ENCODE assay signal across 8 mouse cellular contexts in genomic region chr4:86053487-86054237, GRCm38 (mm10).
DNase-seq lines count a peak whose midpoint lies in the region; ATAC-seq and TF ChIP-seq lines count a peak whose summit lies in the region.

No protein-coding gene starts in this region.

- H3K4me3 ChIP-seq in forebrain, embryonic 13.5 days: peak overlapping the region; percentile 46
- H3K4me3 ChIP-seq in heart, postnatal 0 days (ENCODE audit: low read depth, low read length): peak overlapping the region; percentile 58
- H3K4me3 ChIP-seq in liver, embryonic 11.5 days (ENCODE audit: low read depth, low read length): peak overlapping the region; percentile 42
- peak overlapping the region; percentile 46 for H3K4me3 ChIP-seq in midbrain, postnatal 0 days (ENCODE audit: low read depth, low read length)

- no peak for TF ChIP-seq CTCF in heart, postnatal 0 days (IDR thresholded peaks at IDR 0.05; ENCODE audit: low read depth)
- TF ChIP-seq CTCF in midbrain, postnatal 0 days (IDR thresholded peaks at IDR 0.05): no peak

- H3K27ac ChIP-seq in forebrain, embryonic 13.5 days: peak overlapping the region; percentile 77
- peak overlapping the region; percentile 74 for H3K27ac ChIP-seq in heart, postnatal 0 days (ENCODE audit: low read depth)
- H3K27ac ChIP-seq in liver, embryonic 11.5 days (ENCODE audit: low read depth, low read length): peak overlapping the region; percentile 16; the same call in 1 of the 2 replicates
- H3K27ac ChIP-seq in midbrain, postnatal 0 days (ENCODE audit: low read depth, low read length): no peak overlapping the region

- peak overlapping the region; percentile 66 for H3K9ac ChIP-seq in forebrain, embryonic 13.5 days
- H3K9ac ChIP-seq in heart, postnatal 0 days (replicated peaks; ENCODE audit: low read depth, low read length): peak overlapping the region; percentile 58
- 0 out of 2 replicates have a peak overlapping the region, but pooled peaks have one; percentile 26 for H3K9ac ChIP-seq in liver, embryonic 11.5 days (ENCODE audit: low read depth, low read length)
- peak overlapping the region; percentile 54 for H3K9ac ChIP-seq in midbrain, postnatal 0 days (replicated peaks; ENCODE audit: low read length, poor library complexity, severe bottlenecking)

- no peaks in the 10 kb centered on the region for H3K27me3 ChIP-seq in forebrain, embryonic 13.5 days
- H3K27me3 ChIP-seq in heart, postnatal 0 days (ENCODE audit: control insufficient read depth, insufficient read depth, low read length): no peaks in the 10 kb centered on the region
- H3K27me3 ChIP-seq in liver, embryonic 11.5 days (replicated peaks; ENCODE audit: control insufficient read depth, insufficient read depth, low read length): no peaks in the 10 kb centered on the region
- H3K27me3 ChIP-seq in midbrain, postnatal 0 days (ENCODE audit: insufficient read depth, low read length): no peaks in the 10 kb centered on the region

- DNase-seq in cerebellum, adult 18-20 months: peak; percentile 31 to 43
- peak; percentile 58 for DNase-seq in heart, postnatal 0 days (ENCODE audit: low spot score)
- DNase-seq in kidney, postnatal 25 days: peak; percentile 64 to 65
- DNase-seq in liver, embryonic 11.5 days (ENCODE audit: low spot score): peak; percentile 68
- peak; percentile 89 for DNase-seq in midbrain, postnatal 0 days (ENCODE audit: low spot score)
- DNase-seq in testis, postnatal 10 days (ENCODE audit: low spot score): peak; percentile 40
- no peak for DNase-seq in adipocyte (ENCODE audit: low spot score)

- no peak for TF ChIP-seq EP300 in heart, postnatal 0 days (IDR thresholded peaks at IDR 0.05; ENCODE audit: low read depth)

- WGBS in forebrain, embryonic 13.5 days: 1% methylated on average over 19 of the region's 20 CpGs
- under 1% methylated on average over 20 of the region's 20 CpGs for WGBS in heart, postnatal 0 days
- 1% methylated on average over 19 of the region's 20 CpGs for WGBS in liver, embryonic 11.5 days
- under 1% methylated on average over 19 of the region's 20 CpGs for WGBS in midbrain, postnatal 0 days

- peak overlapping the region; percentile 63 for H3K4me2 ChIP-seq in forebrain, embryonic 13.5 days
- H3K4me2 ChIP-seq in heart, postnatal 0 days (ENCODE audit: low read depth, low read length): peak overlapping the region; percentile 72
- H3K4me2 ChIP-seq in liver, embryonic 11.5 days: peak overlapping the region; percentile 66
- peak overlapping the region; percentile 83 for H3K4me2 ChIP-seq in midbrain, postnatal 0 days (ENCODE audit: low read depth, low read length, poor library complexity, severe bottlenecking)

- peak; percentile 98 for ATAC-seq in forebrain, embryonic 13.5 days
- ATAC-seq in heart, postnatal 0 days (ENCODE audit: insufficient read depth, low read depth): peak; percentile 90
- ATAC-seq in liver, embryonic 11.5 days (replicated peaks; ENCODE audit: low FRiP score): peak; percentile 97
- peak; percentile 89 for ATAC-seq in midbrain, postnatal 0 days (ENCODE audit: low FRiP score)

- no peaks in the 10 kb centered on the region for H3K36me3 ChIP-seq in forebrain, embryonic 13.5 days (ENCODE audit: poor library complexity, severe bottlenecking)
- H3K36me3 ChIP-seq in heart, postnatal 0 days (replicated peaks; ENCODE audit: control insufficient read depth, insufficient read depth, low read length): no peaks in the 10 kb centered on the region
- H3K36me3 ChIP-seq in liver, embryonic 11.5 days (ENCODE audit: control insufficient read depth, insufficient read depth, low read length): no peaks in the 10 kb centered on the region
- no peaks in the 10 kb centered on the region for H3K36me3 ChIP-seq in midbrain, postnatal 0 days (ENCODE audit: insufficient read depth, low read length)

- no peaks in the 10 kb centered on the region for H3K9me3 ChIP-seq in forebrain, embryonic 13.5 days (replicated peaks)
- H3K9me3 ChIP-seq in heart, postnatal 0 days (replicated peaks; ENCODE audit: control insufficient read depth, low read length): no peaks in the 10 kb centered on the region
- H3K9me3 ChIP-seq in liver, embryonic 11.5 days (ENCODE audit: control insufficient read depth, low read length): no peaks in the 10 kb centered on the region
- H3K9me3 ChIP-seq in midbrain, postnatal 0 days (ENCODE audit: low read length): no peaks in the 10 kb centered on the region

- H3K4me1 ChIP-seq in forebrain, embryonic 13.5 days: peaks cover 19% of the 10 kb centered on the region; the same call in 1 of the 2 replicates
- no peaks in the 10 kb centered on the region for H3K4me1 ChIP-seq in heart, postnatal 0 days (ENCODE audit: control insufficient read depth, insufficient read depth)
- H3K4me1 ChIP-seq in liver, embryonic 11.5 days (replicated peaks; ENCODE audit: control insufficient read depth, insufficient read depth, low read length): no peaks in the 10 kb centered on the region
- no peaks in the 10 kb centered on the region for H3K4me1 ChIP-seq in midbrain, postnatal 0 days (ENCODE audit: insufficient read depth, low read length)
